Mouse (Mus musculus) heart, embryonic 12.5 days (tissue): ENCODE results near the gene Sem1. TPM values are rescaled to one million over a fixed set of nuclear protein-coding genes. Genes with fewer than 3 reads are reported as not detected.

ENCODE experiments used
- ATAC-seq: fragments of 200-750 bp; cut with Nextera tagmentation; 2 replicates; pipeline ENCODE4 v1.8.0; 2017; ENCODE audit warnings: moderate TSS enrichment, moderate library complexity; ENCODE audit not compliant: insufficient number of reproducible peaks, low FRiP score
- H3K27ac ChIP-seq: fragments of 300-500 bp; sonication (generic); 2 replicates; pipeline ENCODE4 v1.5.1; 2016; ENCODE audit warnings: mild to moderate bottlenecking, moderate library complexity; ENCODE audit not compliant: poor library complexity, severe bottlenecking
- H3K27me3 ChIP-seq: fragments of 300-500 bp; sonication (generic); replicated peaks from 2 replicates; pipeline ENCODE4 v1.6.1; 2016; ENCODE audit warnings: mild to moderate bottlenecking, moderate library complexity
- H3K36me3 ChIP-seq: fragments of 300-500 bp; sonication (generic); 2 replicates; pipeline ENCODE4 v1.6.1; 2016; ENCODE audit warnings: mild to moderate bottlenecking, moderate library complexity
- H3K4me1 ChIP-seq: fragments of 300-500 bp; sonication (generic); replicated peaks from 2 replicates; pipeline ENCODE4 v1.6.1; 2016; ENCODE audit warnings: mild to moderate bottlenecking
- H3K4me2 ChIP-seq: fragments of 300-500 bp; sonication (generic); 2 replicates; pipeline ENCODE4 v1.6.1; 2016; ENCODE audit warnings: mild to moderate bottlenecking, moderate library complexity
- H3K4me3 ChIP-seq: fragments of 300-500 bp; sonication (generic); 2 replicates; pipeline ENCODE4 v1.5.1; 2016; ENCODE audit warnings: mild to moderate bottlenecking
- H3K9ac ChIP-seq: fragments of 300-500 bp; sonication (generic); 2 replicates; pipeline ENCODE4 v1.6.1; 2016; ENCODE audit warnings: mild to moderate bottlenecking, moderate library complexity
- H3K9me3 ChIP-seq: fragments of 300-500 bp; sonication (generic); replicated peaks from 2 replicates; pipeline ENCODE4 v1.6.1; 2016; ENCODE audit warnings: mild to moderate bottlenecking, moderate library complexity
- WGBS: fragments of 180-500 bp; shearing (Covaris S2); methylation state at CpG from one replicate; pipeline ENCODE4 v1.1.7; 2016; 5-methylcytosine and 5-hydroxymethylcytosine counted together
- polyA plus RNA-seq: library from polyadenylated mRNA; unstranded; fragments of >200 nt; fragmentation: Nextera tagmentation; extraction: Ambion mirVana; gene quantifications from 2 replicates; pipeline ENCODE4 v1.2.1, GENCODE M21; 2016

Sem1 gene
- polyA plus RNA-seq, result 208 and 209 TPM in 2 replicates

DNA sequence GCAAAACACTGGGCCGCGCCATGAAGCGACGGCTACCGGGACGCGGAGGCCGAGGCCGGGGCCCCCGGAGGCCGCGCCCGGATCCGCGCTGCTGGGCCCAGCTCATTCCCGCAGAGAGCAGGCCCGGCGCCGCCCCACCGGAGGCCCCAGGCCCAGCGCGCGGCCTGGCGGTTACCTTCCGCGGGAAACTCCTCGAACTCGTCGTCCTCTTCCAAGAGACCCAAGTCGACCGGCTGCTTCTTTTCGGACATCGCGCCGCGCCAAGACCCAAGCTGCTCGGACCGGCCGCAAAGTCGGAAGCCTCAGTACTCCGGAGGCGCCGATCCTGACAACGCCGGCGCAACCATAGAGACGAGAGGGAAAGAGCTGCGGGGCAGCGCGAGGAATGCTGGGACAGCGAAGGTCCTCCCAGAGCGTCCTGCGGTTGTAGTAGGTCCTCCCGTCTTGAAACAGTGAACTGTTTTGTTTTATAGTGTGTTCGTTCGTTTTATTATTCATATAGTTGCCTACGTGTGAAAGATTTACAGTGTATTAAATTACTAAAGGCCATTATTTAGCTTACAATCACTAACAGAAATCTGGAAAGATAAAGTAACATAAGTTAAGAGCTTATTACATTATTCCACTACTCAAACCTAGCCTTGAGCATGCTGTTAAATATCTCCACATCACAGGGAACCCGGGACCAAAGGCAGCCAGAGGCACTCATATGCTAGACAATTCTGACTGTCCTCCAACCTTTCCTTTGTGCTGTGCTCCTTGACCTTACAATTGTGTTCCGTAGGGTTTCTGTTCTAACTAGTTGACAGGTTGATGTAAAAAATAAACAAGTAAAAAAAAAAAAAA lies at the start of gene Sem1:
Gene Sem1 (minus strand): TSS at position 360 of the 846 bp plus-strand sequence.
- peaks cover 3% of the 10 kb centered on the region; the same call in 1 of the 2 replicates for H3K4me1 ChIP-seq
- H3K9ac ChIP-seq, result peak within 1 kb of the TSS; percentile 92
- H3K27ac ChIP-seq, result peak within 1 kb of the TSS; percentile 92
- peak within 1 kb of the TSS; percentile 70 for H3K4me2 ChIP-seq
- no peaks in the 10 kb centered on the region for H3K27me3 ChIP-seq
- H3K9me3 ChIP-seq, result no peaks in the 10 kb centered on the region
- peak within 1 kb of the TSS; percentile 78 for H3K4me3 ChIP-seq
- 1% methylated on average over 49 of the region's 59 CpGs for WGBS
- peaks cover 7% of the 10 kb centered on the region; the same call in 1 of the 2 replicates for H3K36me3 ChIP-seq
- peak; percentile 96 for ATAC-seq

GRCm38 (mm10) chr6:6622846-6623749 lies 44.6 kb upstream of the Sem1 start:
- Histone ChIP-seq H3K9me3 (no peaks in the 10 kb centered on the region), H3K4me2 (peak overlapping the region; percentile 50), H3K4me3 (peak overlapping the region; percentile 15; the same call in 1 of the 2 replicates), H3K9ac (no peak overlapping the region), H3K27ac (no peak overlapping the region), H3K36me3 (no peaks in the 10 kb centered on the region), H3K4me1 (peaks cover 9% of the 10 kb centered on the region; the same call in 1 of the 2 replicates), H3K27me3 (no peaks in the 10 kb centered on the region)
- no peak for ATAC-seq
- WGBS, result 53% methylated on average over 16 of the region's 16 CpGs

DNA sequence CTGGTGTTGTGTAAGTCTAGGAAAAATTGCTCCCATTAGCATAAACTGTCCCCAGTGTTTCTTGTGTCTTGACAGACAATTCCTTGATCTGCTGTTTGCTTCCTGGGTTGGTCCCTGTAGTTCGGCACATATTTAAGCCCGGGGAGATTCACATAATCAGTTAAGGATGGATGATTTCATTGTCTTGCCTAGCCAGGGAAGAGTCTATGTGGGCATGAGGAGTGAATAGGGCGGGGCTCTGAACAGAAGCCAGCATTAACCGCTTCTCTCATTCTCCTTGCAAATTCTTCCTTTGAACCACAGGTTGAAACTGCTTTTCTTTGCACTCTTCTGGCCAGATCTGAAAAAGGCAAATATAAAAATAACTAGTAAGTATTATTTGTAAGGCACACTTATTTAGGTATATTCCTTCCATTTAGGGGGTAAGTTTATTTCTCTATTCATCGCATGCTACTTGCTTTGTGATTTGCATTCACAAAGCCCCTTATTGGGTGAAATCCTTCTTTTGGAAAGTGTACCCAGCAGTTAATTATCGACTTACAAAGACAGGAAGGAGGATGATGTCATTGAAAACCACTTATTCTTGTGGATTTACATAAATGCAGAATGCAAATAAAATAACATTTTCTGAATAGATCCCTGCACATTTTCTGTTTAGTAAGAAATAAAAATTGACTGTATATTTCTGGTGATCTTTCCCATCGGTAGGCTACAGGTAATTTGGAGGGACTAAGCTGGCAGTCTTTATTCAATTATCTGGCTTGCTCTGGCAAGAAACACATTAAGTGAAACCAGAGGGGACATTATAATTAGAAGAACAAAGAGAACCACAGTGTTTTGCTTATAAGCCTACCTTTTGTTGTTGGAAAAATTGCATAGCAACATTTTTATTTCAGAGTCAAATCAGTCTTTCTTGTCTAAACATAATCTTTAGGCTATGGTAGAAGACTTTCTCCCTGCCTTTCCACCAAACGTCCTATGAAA lies 25.4 kb upstream of the Sem1 start:
- 68% methylated on average over 8 of the region's 8 CpGs for WGBS
- no peak for ATAC-seq
- H3K27me3 ChIP-seq, result no peaks in the 10 kb centered on the region
- no peak overlapping the region for H3K27ac ChIP-seq
- H3K4me1 ChIP-seq, result no peaks in the 10 kb centered on the region
- H3K9ac ChIP-seq, result no peak overlapping the region
- H3K4me2 ChIP-seq, result no peak overlapping the region
- no peaks in the 10 kb centered on the region for H3K36me3 ChIP-seq
- no peak overlapping the region for H3K4me3 ChIP-seq
- no peaks in the 10 kb centered on the region for H3K9me3 ChIP-seq

GRCm38 (mm10) chr6:6586313-6586712 lies 7.8 kb upstream of the Sem1 start:
- no peaks in the 10 kb centered on the region for H3K9me3 ChIP-seq
- ATAC-seq, result no peak
- H3K9ac ChIP-seq, result no peak overlapping the region
- no peaks in the 10 kb centered on the region for H3K36me3 ChIP-seq
- H3K4me2 ChIP-seq, result no peak overlapping the region
- WGBS, result 73% methylated on average over 2 of the region's 2 CpGs
- H3K4me1 ChIP-seq, result no peaks in the 10 kb centered on the region
- no peaks in the 10 kb centered on the region for H3K27me3 ChIP-seq
- H3K4me3 ChIP-seq, result no peak overlapping the region
- H3K27ac ChIP-seq, result no peak overlapping the region

GRCm38 (mm10) chr6:6581849-6582248 lies 3.4 kb upstream of the Sem1 start:
- 33% methylated on average over 2 of the region's 2 CpGs for WGBS
- Histone ChIP-seq H3K27ac (no peak overlapping the region), H3K36me3 (no peaks in the 10 kb centered on the region), H3K27me3 (no peaks in the 10 kb centered on the region), H3K4me3 (no peak overlapping the region), H3K9me3 (no peaks in the 10 kb centered on the region), H3K4me1 (no peaks in the 10 kb centered on the region; the same call in 1 of the 2 replicates), H3K4me2 (no peak overlapping the region), H3K9ac (no peak overlapping the region)
- no peak for ATAC-seq

GRCm38 (mm10) chr6:6577741-6578284 lies 650 bp downstream of the Sem1 start:
- Histone ChIP-seq H3K9me3 (no peaks in the 10 kb centered on the region), H3K27ac (peak overlapping the region; percentile 92), H3K9ac (peak overlapping the region; percentile 92), H3K4me2 (peak overlapping the region; percentile 70), H3K4me1 (peaks cover 3% of the 10 kb centered on the region; the same call in 1 of the 2 replicates), H3K36me3 (peaks cover 7% of the 10 kb centered on the region; the same call in 1 of the 2 replicates), H3K4me3 (peak overlapping the region; percentile 78), H3K27me3 (no peaks in the 10 kb centered on the region)
- ATAC-seq, result peak; percentile 66
- WGBS, result 4% methylated on average over 17 of the region's 17 CpGs

DNA sequence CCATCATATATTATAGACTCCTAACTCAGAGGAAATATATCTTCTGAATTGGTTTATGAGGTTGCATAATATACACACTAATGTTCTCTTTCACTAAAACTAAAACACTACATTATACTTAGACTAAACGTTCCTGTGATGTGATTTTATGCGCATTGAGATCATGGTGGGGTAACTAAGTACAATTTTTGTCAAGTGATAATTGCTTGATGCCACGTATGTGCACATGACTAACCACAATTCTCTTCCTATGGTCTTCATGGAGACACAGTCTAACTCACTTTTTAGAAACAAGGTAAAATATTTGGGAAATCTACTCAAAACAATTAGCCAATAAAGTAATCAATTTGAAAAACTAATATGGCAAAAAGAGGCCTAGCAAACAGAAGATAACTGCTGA lies 1.2 kb downstream of the Sem1 start:
- Histone ChIP-seq H3K9ac (peak overlapping the region; percentile 92), H3K4me2 (peak overlapping the region; percentile 70), H3K4me3 (peak overlapping the region; percentile 78), H3K9me3 (no peaks in the 10 kb centered on the region), H3K27me3 (no peaks in the 10 kb centered on the region), H3K27ac (no peak overlapping the region; the same call in 1 of the 2 replicates), H3K4me1 (peaks cover 3% of the 10 kb centered on the region; the same call in 1 of the 2 replicates), H3K36me3 (peaks cover 7% of the 10 kb centered on the region; the same call in 1 of the 2 replicates)
- ATAC-seq, result no peak
- WGBS, result 70% methylated on average over 3 of the region's 3 CpGs

DNA sequence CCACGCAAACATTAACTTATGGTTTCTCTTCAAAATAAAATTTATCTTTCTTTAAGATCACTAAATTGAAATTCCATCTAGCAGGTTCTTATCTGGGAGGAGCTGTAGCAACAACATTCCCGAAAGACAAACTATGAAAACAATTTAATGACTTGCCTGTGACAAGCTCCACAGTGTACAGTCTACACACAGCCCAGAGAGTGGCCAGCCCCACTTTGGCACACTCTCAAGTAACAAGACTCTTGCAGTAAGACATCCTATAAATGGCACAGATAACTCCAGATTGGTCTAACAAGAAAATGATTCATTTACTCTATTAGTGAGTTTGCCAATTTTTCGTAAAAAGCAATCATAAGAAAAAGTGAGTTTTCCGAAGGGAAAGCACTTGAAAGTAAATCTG lies 2.7 kb downstream of the Sem1 start:
- Histone ChIP-seq H3K4me3 (no peak overlapping the region), H3K36me3 (peaks cover 7% of the 10 kb centered on the region; the same call in 1 of the 2 replicates), H3K4me1 (peaks cover 10% of the 10 kb centered on the region), H3K27ac (no peak overlapping the region), H3K27me3 (no peaks in the 10 kb centered on the region), H3K4me2 (no peak overlapping the region), H3K9me3 (no peaks in the 10 kb centered on the region), H3K9ac (no peak overlapping the region)
- 77% methylated on average over 4 of the region's 4 CpGs for WGBS
- ATAC-seq, result no peak

GRCm38 (mm10) chr6:6568436-6568835 lies 10.0 kb downstream of the Sem1 start:
- Histone ChIP-seq H3K27ac (no peak overlapping the region), H3K9me3 (no peaks in the 10 kb centered on the region), H3K9ac (no peak overlapping the region), H3K36me3 (peaks cover 3% of the 10 kb centered on the region), H3K27me3 (no peaks in the 10 kb centered on the region), H3K4me2 (no peak overlapping the region), H3K4me3 (no peak overlapping the region), H3K4me1 (peaks cover 14% of the 10 kb centered on the region)
- 80% methylated on average over 3 of the region's 3 CpGs for WGBS
- ATAC-seq, result no peak

- Histone ChIP-seq H3K36me3 (peaks cover 7% of the 10 kb centered on the region), H3K27ac (no peak overlapping the region), H3K9me3 (no peaks in the 10 kb centered on the region), H3K4me1 (peaks cover 20% of the 10 kb centered on the region), H3K9ac (no peak overlapping the region), H3K4me3 (no peak overlapping the region), H3K4me2 (no peak overlapping the region), H3K27me3 (no peaks in the 10 kb centered on the region)
- no peak for ATAC-seq
- 67% methylated on average over 5 of the region's 5 CpGs for WGBS
These were observed 14.8 kb downstream of the Sem1 start for GRCm38 (mm10) chr6:6563691-6564090.
